Mouse (Mus musculus) thymus, postnatal 10 days (tissue): ENCODE measurements around the gene Vav3.

Experiments used
- DNase-seq, 2 experiments: peaks; one replicate each; pipeline ENCODE4 v3.0.0; 2021; ENCODE audit warnings: low spot score in 2 of 2

The Vav3 gene

DNA sequence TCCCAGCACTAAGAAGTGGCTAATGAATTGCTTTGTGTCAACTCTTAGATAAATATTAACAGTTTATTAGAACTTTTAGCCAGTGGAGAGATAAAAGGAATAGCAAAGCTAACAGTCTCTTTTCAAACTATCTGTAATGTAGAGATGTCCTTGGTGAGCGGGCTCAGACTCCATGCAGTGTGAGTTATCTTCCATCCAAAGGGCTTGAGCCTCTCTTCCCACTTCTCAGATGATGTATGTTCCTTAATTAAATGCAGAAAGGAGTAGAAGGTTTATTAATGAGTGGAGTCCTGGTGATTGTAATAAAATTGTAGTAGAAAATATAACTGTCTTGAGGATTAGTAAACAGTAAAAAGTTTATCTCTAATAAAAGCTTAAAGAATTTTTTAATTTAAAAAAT, 169.3 kb downstream of the Vav3 start:
- no peak for DNase-seq

DNA sequence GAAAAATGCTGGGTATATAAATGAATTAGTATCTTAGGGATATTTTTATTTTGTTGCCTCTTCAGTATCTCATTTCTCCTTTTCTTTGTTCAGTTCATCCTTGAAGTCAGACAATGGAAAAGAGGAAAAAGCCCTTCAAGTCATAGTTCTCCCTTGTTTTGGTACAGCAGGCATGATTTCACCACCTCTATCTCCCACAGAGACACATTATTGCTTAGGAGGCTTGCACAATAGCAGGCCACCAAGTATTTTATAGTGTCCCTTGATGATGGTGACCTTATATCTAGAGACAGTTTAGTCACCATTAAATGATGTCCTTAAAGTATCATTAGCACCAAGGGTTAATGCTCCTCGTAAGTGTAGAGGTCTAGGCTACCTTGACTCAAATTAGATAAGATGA, 171.4 kb downstream of the Vav3 start:
- DNase-seq = no peak

DNA sequence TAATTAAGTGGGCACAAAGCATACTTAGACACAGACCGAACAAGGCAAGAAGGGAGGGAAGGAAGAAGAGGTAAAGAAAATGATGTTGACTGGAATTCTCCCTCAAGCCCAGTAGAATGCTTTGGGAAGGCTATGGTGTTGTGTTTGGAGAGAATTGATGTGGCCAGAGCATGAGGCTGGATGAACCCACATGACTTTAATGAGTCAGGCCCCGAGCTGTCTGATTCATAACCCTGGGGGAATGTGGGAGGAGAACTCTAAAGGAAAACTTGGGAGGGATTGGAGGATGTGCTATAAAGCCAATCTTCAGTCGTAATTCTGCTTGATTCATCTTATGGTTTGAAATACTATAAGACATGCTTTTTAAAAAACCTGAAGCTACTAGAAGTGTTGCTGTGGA, 175.0 kb downstream of the Vav3 start:
- no peak for DNase-seq

DNA sequence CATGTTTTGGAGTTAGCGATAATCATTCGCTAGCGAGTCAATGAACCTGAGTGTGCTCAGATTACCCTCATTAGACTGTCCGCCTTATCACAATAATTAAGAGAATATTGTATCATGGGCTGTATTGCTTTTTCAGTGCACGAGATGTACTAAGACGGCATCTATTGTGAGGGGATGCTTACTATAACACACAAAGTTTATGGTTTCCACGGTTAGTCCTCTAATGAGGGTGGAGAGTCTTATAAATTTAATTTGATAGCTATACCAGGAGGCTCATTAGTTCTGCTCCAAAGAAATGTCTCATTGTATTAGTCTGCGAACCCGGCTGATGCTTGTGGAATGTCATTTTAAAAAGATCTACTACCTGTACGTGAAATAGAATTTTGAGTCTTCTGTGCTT, 175.9 kb downstream of the Vav3 start:
- DNase-seq = no peak

DNA sequence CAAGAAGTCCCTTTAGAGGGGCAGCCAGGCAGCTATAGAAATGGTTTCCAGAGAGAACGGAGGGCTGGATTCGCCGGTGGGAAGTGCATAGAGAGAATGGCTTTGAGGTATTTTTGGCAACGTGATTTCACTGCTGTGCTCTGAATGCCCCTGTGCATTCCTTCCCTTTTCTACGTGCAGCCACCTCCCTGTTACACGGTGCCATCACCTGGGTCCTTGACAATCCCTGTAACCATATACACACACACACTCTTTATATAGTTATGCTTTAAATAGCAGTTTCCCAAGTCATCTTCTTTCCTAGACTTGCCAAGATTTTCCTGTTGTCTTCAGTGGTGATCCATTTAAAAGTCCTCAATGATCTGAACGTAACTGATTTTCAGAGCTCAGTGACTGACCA, 181.7 kb downstream of the Vav3 start:
- DNase-seq = no peak

DNA sequence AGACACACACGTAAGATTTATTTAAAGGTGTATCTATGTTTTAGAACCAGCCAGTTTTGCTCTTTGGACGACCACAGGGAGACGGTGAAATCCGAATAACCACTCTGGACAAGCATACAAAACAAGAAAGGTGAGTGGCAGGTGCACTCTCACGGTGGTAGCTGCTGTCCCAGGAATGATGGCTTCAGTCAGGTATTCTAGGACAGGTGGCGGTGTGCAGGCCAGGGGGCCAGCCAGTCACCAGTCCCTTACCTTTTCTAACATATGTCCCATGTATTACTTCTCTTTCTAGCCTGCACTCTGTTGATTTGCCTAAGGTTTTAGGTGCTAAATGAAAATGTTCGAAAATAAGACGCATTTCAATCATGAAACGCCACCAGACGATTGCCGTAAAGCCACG, 185.4 kb downstream of the Vav3 start:
- DNase-seq = no peak

DNA sequence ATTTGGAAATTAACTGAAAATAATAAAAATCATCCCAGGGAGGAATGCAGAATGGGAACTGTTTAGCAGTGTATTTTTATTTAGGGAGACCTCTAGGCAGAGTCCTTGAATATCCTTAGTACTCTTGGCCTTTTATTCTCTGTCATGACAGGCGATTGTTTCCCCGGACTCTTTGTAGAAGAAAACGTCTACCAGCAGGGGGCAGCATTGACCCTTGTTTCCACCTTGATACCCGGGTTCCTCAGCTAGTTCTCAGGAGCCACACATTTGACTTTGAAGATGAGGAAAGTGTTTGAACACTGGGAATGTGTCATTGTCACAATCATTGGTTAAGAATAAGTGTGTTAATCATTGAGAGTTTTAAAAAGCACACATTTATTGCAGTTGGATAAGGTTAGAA, 185.8 kb downstream of the Vav3 start:
- DNase-seq = peak; percentile 16 to 78

DNA sequence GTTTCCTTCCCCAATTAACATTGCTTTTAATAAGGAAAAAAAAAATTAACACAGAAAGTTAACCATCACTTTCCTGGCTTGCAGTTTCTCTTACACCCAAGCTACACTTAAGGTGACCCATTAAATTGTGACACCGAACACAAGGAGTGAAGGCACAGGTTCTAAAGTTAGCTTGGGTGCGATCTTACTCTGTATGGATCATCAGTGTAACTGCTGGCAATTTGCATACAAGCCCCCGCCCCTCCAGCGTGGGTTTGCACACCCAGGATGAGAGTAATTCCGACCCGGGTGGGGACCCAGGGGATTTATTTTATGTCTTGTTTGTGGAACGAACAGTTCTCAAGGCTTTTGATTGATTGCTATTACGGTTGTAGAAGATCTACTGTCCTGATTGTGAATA, 186.2 kb downstream of the Vav3 start:
- DNase-seq = no peak

DNA sequence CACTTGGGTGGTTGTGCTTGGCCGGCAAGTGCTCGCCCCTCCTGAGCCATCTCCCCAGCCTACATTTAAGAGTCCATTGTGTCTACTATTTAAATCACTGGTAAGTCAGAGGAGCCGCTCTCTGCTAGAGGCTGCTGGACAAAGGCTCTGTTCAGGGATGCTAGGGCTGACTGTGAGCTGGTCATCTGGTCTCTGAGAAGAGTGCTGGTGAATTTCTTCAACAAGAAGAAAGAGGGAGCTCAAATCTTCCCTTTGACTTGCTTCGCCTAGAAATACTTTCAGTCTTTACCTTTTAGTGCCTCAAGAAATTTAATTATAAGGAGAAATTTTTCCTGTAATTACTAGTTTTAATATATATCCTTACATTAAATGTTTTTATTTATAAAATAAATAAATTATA, 188.2 kb downstream of the Vav3 start:
- DNase-seq = no peak

DNA sequence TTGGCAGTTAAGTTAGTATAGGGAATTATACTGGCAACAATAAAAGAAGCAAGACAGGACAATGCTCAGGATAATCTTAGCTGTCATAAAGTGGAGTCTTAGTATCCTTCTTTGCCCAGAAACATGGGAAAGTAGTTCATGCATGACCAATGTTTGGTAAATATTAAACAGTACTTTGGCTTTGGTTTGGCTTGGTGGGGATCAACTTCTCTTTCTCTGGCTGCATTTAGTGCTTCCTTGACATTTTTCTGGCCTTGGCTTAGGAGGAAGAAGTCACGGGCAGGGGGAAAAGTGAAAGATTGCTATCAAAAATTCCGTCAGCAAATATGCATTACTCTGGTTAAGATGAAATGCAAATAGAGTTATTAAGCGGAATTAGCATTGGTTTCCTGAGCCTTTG, 197.2 kb downstream of the Vav3 start:
- DNase-seq = no peak

DNA sequence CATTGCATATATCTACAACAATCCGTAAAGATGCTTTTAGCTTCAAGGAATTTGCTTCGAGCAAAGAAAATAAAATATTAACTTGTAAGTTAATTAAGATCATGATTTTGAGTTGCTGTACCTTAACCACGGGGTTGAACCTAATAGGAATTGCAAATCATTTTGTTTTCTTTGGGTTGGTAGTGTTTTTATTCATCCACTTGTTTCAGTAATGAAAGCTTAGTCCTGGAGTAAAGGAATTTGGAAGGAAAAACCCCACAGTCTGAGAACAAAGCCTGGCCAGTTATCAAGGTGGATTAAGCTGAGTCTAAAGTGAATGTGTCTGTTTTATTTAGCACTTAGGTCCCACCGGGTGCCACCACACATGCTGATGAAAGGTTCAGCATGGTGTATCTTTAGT, 199.6 kb downstream of the Vav3 start:
- no peak for DNase-seq

DNA sequence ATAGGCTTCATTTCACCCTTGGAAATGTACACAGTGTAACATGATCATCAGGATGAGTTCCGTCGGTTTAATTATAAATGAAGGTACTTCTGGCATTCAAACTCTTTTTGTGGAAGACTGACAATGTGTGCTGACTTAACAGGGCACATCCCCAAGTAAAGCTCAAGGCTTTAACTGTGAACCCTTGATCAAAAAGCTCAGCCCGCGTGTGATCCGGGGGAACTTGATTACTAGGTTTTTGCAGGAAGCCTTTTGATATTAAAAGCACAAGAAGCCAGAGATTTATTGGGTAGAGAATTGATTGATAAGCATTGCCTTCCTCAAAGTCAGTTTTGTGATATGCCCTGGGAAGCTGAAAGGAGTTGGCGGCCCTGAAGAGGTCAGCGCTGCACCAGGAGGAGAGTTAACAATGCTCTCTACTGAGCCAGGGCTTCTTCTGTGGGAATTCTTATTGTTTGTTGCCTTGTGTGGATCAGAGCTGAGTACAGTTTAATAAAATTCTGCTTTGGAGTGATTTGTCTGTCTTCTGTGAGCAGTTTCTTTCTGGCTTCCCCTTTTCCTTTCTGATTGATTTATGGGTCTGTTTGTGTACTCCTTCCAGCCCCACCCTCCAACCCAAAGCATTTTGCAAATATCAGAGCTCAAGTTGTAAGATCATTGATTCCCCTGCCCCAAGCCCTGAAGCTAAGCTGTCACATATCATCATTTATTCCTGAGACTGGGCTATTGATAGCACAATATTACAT, 204.2 kb downstream of the Vav3 start:
- DNase-seq = no peak

DNA sequence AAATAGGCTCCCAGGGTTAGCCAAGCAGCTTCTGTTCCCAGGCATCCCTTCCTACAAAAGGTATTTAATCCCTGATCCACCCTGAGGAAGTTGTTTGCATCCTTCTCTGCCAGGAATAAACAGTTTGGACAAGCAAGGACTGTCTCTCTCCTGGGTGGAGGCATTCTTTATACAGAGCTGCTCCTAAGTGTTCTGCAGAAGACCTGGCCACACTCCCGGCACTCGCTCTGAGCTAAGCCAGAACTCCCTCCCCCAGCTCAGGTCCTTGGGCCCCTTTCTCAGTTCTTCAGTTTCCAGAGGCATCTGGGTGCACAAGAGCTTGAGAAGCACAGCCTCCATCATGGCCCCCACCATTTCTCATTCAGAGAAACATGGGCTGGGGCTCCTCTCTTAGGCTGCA, 216.9 kb downstream of the Vav3 start:
- DNase-seq = no peak

DNA sequence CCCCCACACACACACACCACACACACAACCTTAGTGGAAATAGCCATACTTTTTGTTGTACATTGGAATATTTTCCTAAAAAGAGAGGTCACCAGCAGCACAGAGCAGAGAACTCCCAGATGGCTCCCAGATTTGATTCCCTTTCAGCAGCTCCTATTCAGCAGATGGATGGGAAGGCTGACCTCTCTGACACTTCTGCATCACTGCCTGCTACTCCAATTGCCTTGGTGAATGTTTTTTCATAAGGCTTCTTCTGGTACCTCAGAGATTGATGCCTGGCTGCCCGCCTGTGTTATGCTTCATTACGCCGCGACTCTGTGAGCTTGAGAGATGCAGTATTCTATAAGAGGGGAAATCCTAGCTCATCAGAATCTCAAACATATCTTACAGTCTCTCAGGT, 220.8 kb downstream of the Vav3 start:
- no peak for DNase-seq

DNA sequence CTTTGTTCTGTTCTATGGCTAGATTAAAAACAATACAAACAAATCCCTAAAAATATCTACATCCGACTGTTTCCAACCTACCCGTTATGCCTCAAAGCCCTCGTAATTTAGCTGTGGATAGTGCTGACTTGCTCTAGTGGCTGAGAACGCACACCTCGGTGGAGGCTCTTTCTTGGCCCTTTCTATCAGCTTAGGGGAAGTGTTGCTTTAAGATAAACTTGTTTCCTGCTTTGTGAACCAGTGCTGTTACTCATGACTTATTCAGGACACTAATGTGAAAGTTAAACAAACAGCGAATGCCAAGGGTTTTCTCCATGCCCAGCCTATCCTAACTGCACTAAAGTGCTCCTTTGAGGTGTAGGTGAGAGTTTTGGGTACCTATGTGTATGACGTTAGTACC, 221.3 kb downstream of the Vav3 start:
- DNase-seq = no peak

DNA sequence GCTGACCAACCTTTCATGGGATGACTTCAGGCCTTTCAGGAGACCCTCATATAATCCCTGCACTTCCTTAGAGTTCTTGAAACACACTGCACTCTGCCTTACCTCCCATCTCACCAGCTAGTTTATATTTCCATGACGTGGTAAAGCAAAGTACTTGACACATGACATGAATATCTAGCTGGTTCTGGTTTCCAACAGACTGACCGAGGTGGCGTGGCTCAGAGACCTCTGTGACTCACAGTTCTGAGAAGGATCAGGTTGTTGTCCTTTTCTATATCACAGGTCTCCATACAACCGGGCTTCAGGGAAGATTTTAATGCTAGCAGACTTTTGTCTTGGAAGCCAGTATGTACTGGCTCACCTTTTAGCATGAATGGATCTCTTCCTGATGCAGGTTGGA, 221.8 kb downstream of the Vav3 start:
- no peak for DNase-seq

DNA sequence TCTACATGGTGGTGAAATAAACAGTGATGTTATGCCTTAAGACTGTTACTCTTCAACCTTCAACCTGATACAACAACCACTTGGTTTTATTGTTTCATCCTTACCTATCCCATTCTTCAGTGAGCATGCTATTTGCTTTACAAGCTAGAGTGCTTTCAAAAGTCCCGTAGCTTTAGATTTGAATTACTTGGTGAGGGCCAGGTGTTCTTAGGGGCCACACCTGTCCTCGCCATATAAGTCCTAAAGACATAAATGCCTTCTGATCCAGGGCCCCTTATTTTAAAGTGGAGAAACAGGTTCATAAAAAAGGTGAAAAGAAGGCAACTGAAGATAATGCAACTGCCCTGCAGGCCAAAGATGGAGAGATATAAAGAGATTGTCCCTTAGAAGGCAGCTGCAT, 224.0 kb downstream of the Vav3 start:
- DNase-seq = no peak

DNA sequence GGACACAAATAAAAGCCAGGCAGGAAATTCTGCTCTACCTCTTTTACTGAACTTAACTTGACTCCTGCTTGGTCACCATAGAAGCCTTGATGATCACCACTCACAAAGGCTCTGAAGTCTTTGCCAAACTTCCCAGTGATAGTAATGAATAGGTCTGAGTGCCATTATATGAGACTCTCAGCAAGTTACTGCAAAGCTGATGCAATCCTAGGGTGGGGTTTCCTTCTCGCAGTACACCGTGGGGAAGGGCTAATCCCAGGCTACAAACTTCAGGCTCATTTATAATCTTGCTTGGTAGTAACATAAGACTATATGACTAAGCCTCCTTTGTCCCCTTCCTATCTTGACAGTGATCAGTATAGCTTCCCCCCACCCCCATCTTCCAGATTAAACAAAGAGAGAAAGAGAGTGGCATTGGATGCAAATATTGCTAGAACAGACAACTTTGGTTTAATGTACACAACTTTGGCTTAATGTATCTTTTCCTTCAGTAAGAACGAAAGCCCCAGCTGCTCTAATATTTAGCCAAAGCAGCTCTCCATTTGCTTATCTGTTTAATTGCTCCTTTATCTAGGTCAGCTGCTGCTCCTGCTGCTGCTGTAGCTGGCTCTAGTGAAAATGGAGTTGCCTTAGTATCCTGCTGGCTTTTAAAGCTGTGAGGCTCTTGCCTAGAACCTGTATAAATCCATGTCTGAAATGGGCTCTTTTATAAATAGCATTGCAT, 228.3 kb downstream of the Vav3 start:
- no peak for DNase-seq

DNA sequence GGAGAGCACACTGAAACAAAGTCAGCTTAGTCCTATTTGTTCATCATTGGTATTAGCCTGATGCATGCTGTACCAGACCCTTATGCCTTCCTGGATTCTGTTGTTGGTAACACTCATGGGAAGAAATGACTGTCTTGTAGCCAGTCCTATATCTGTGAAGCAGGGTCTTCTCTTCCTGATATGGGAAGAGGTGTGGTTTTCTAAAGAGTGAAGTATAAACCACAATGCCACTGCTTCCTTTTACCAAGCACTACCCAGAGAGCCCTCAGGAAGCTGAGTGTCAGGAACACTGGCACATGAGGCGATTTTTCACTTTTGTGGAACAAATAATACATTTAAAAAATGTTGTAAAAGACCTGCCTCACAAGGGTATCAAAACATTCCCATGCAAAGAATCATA, 231.0 kb downstream of the Vav3 start:
- no peak for DNase-seq

DNA sequence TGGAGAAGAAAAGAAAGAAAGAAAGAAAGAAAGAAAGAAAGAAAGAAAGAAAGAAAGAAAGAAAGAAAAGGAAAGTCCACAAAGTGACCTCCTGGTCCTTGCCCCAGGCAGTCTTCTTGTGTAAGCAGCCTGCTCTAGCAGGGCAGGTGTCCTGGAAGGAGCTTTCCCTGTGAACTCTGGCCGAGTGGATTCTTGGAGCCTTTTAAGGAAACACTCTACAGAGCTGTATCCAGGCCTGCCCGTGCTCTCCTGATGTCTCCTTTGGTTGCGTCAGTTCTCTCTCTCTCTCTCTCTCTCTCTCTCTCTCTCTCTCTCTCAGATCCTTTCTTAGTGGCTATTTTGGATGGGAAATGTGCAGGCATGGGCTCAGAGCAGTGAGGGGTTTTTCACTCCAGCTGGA, 232.4 kb downstream of the Vav3 start:
- DNase-seq = no peak

DNA sequence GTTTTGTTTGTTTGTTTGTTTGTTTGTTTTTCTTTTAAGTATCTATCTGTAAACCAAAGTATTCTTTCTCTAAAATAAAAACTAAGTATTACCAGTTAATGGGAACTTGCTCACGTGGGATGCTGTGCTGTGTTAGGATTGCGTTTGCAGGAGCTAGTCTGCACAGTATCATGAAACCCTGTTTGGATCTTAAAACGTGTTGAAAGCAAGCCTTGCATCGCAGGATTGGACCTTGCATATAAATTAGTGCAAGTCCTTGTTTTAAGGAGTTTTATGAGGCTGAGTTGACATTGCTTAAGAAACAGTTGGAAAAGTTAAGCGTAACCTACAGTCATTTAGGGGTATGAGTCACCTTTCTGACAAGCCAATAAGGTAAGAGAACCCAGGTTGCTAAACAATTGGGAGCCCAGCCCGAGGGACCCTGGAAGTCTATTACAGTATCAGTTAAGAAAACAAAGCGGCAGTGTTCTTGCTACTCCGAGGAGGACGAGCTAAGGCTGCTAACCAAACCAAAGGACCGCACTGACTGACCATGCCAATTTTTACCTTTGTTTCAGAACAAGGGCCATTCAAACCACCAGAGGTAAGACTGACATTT, 233.2 kb downstream of the Vav3 start:
- no peak for DNase-seq

DNA sequence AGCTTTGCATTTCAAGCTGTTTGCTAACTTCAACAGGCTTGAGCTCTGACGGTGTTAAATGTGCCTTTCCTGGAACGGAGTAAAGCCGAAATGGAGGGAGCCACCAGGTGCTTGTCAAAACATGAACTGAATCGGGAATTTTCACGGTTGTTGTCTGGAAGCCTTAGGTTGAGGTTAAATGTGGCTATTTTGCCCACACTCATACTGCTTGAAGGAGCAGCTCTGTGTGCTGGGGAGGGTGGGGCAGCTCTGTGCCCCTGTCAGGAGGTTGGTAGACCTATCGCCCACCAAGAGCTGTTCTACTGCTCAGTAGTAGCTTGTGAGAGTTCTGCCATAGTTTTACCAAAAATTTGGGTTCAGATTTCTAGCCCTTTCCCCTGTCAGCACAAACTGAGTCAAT, 233.7 kb downstream of the Vav3 start:
- no peak for DNase-seq

DNA sequence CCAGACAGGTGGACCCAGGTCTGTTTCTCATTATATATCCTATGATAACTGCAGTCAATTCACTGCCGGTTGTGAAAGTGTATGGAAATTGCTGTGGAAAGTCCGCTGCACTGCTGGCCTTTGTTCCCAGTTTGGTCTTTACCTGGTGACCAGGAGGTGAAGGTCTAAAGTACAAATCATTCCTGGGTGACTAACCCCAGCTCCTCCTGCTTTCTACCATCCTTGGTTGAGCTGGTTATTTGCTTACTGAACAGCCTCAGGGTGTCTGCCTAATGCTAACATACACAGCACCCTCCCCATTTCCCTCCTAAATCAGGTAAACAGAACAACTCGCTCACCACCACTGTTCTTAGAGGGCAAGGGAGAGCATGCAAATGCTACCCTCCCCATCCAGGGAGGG, 237.9 kb downstream of the Vav3 start:
- DNase-seq = no peak
